Mouse (Mus musculus) hindbrain, embryonic 14.5 days (tissue): ENCODE results near the gene Ehd2. TPM values are rescaled to one million over a fixed set of nuclear protein-coding genes. Genes with fewer than 3 reads are reported as not detected.
"Not testable (repeated sequence)": the region's sequence is repeated elsewhere in the genome, so short reads cannot be mapped to it uniquely, and the experiment has no call there.

Experiments used
- ATAC-seq: fragments of 200-750 bp; cut with Nextera tagmentation; 2 replicates; pipeline ENCODE4 v1.8.0; 2017; ENCODE audit warnings: moderate number of reproducible peaks, mild to moderate bottlenecking, moderate TSS enrichment, moderate library complexity; ENCODE audit not compliant: low FRiP score
- DNase-seq: peaks from one replicate; pipeline ENCODE4 v3.0.0-alpha.2; 2015; ENCODE audit warnings: low spot score
- H3K27ac ChIP-seq: fragments of 300-500 bp; sonication (generic); 2 replicates; pipeline ENCODE4 v1.5.1; 2014; ENCODE audit warnings: mild to moderate bottlenecking, moderate library complexity
- H3K27me3 ChIP-seq: fragments of 300-500 bp; sonication (generic); 2 replicates; pipeline ENCODE4 v1.6.1; 2014; ENCODE audit warnings: mild to moderate bottlenecking, low read length, mixed read lengths; ENCODE audit not compliant: control insufficient read depth, insufficient read depth
- H3K36me3 ChIP-seq: fragments of 300-500 bp; sonication (generic); replicated peaks from 2 replicates; pipeline ENCODE4 v1.6.1; 2014; ENCODE audit not compliant: control insufficient read depth, insufficient read depth
- H3K4me1 ChIP-seq: fragments of 300-500 bp; sonication (generic); replicated peaks from 2 replicates; pipeline ENCODE4 v1.6.1; 2014; ENCODE audit warnings: antibody characterized with exemption, low read length, mixed read lengths; ENCODE audit not compliant: control insufficient read depth, insufficient read depth
- H3K4me2 ChIP-seq: fragments of 300-500 bp; sonication (generic); replicated peaks from 2 replicates; pipeline ENCODE4 v1.6.1; 2014; ENCODE audit warnings: mild to moderate bottlenecking, moderate library complexity
- H3K4me3 ChIP-seq: fragments of 300-500 bp; sonication (generic); replicated peaks from 2 replicates; pipeline ENCODE4 v1.5.1; 2014; ENCODE audit warnings: mild to moderate bottlenecking, low read length
- H3K9ac ChIP-seq: fragments of 300-500 bp; sonication (generic); 2 replicates; pipeline ENCODE4 v1.6.1; 2014
- H3K9me3 ChIP-seq: fragments of 300-500 bp; sonication (generic); 2 replicates; pipeline ENCODE4 v1.6.1; 2016; ENCODE audit warnings: low read length; ENCODE audit not compliant: control insufficient read depth
- WGBS: fragments of 180-500 bp; shearing (Covaris S2); extraction: QIAGEN DNeasy Blood & Tissue Kit; methylation state at CpG from one replicate; pipeline ENCODE4 v1.1.7; 2014; 5-methylcytosine and 5-hydroxymethylcytosine counted together
- polyA plus RNA-seq: library from polyadenylated mRNA; unstranded; fragments of >200 nt; fragmentation: Nextera tagmentation; extraction: Ambion mirVana; gene quantifications from 2 replicates; pipeline ENCODE4 v1.2.1, GENCODE M21; 2014

Ehd2 gene
- polyA plus RNA-seq, 1 experiment from 2014 or later = 5.6 TPM

DNA sequence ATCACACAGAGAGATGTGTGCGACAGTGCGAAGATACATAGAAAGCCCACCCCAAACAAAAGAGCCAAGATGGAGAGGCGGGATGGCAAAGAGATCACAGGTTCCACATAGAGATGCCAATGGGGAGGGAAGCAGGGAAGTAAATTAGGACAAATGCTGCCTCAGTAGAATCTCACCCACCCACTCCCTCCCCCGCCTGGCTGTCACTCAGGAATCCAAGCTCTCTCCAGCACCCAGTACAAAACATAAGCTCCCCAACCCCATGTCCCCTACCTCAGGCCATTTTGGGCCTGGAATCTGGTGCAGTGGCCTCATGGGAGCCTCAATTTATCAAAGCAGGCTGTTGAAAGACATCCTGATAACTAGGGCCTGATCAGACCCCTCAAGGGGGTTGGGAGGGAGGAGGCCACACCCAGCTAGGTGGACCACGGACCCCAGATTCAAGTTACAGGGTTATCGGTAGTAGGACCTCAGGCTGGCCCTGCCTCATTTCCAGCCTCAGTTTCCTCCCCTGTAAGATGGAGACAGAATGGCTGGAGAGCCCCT lies 46.6 kb downstream of the Ehd2 start:
- H3K4me1 ChIP-seq = peaks cover 20% of the 10 kb centered on the region
- no peaks in the 10 kb centered on the region for H3K27me3 ChIP-seq
- no peak overlapping the region for H3K27ac ChIP-seq
- ATAC-seq = no peak
- DNase-seq = no peak
- H3K4me3 ChIP-seq = peak overlapping the region; percentile 77
- H3K9me3 ChIP-seq = no peaks in the 10 kb centered on the region
- H3K9ac ChIP-seq = peak overlapping the region; percentile 87
- WGBS = 86% methylated on average over 6 of the region's 6 CpGs
- H3K4me2 ChIP-seq = peak overlapping the region; percentile 85
- peaks cover 38% of the 10 kb centered on the region for H3K36me3 ChIP-seq

DNA sequence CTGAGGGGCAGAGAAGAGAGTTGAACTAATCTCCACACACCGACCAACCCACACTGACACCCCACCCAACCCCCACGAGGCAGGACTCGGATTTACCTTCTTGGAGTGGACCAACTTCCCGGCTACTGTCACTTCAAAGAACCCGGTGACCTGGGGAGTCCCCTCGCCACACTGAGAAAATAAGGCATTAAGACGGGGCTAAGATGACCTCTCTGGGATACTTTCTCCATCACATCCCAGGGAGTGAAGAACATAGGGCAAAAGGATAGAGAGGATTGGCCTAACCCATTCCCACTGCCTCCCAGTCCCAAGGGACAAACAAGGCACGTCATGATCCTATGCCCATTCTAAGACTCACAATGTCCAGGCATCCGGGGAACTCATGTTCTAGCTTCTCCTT lies 47.4 kb downstream of the Ehd2 start:
- H3K4me1 ChIP-seq = peaks cover 20% of the 10 kb centered on the region
- no peaks in the 10 kb centered on the region for H3K9me3 ChIP-seq
- H3K27ac ChIP-seq = no peak overlapping the region
- H3K36me3 ChIP-seq = peaks cover 38% of the 10 kb centered on the region
- no peak overlapping the region for H3K9ac ChIP-seq
- no peak for ATAC-seq
- H3K27me3 ChIP-seq = no peaks in the 10 kb centered on the region
- DNase-seq = no peak
- WGBS = 93% methylated on average over 9 of the region's 9 CpGs
- peak overlapping the region; percentile 77; the same call in 1 of the 2 replicates for H3K4me3 ChIP-seq
- H3K4me2 ChIP-seq = peak overlapping the region; percentile 85

DNA sequence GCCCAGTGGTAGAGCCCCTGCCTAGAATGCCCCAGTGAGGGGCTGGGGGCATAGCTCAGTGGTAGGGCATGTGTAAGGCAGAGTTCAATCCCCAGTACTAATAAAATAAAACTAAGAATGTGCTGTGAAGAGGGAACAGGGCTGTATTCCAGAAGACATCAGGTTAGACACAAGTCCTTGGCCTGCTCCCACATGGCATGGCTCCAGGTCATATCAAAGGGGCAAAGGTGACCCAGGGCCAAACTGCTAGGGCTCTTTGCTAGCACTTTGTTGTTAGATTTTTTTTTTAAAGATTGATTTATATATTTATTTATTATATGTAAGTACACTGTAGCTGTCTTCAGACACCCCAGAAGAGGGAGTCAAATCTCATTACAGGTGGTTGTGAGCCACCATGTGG lies 49.0 kb downstream of the Ehd2 start:
- Histone ChIP-seq H3K4me3 (no peak overlapping the region), H3K27me3 (no peaks in the 10 kb centered on the region), H3K27ac (no peak overlapping the region), H3K36me3 (peaks cover 38% of the 10 kb centered on the region), H3K4me1 (peaks cover 20% of the 10 kb centered on the region), H3K9me3 (no peaks in the 10 kb centered on the region), H3K9ac (no peak overlapping the region), H3K4me2 (no peak overlapping the region)
- ATAC-seq = no peak
- no peak for DNase-seq

DNA sequence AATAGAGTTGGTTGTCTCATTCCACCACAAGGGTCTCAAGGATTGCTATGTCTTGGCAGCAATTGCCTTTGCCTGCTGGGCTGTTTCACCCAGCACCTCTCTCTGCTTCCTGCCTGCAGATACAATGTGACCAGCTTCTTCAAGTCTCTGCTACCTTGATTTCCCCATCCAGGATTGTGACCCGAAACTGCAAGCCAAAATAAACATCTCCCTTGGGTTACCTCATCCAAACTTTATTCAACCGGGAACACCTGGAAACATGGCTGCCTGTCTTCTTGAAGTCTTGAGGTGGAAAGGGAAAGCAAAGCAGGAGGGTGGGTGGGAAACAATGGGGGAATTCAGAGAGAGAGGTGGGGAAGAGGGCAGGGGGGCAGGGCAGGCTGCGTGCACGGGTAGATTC lies 50.4 kb downstream of the Ehd2 start:
- H3K4me2 ChIP-seq = no peak overlapping the region
- no peak overlapping the region for H3K9ac ChIP-seq
- ATAC-seq (no peak), DNase-seq (no peak)
- peaks cover 14% of the 10 kb centered on the region for H3K4me1 ChIP-seq
- no peak overlapping the region for H3K27ac ChIP-seq
- H3K36me3 ChIP-seq = peaks cover 38% of the 10 kb centered on the region
- WGBS = 88% methylated on average over 4 of the region's 4 CpGs
- no peak overlapping the region for H3K4me3 ChIP-seq
- H3K27me3 ChIP-seq = no peaks in the 10 kb centered on the region
- H3K9me3 ChIP-seq = no peaks in the 10 kb centered on the region

DNA sequence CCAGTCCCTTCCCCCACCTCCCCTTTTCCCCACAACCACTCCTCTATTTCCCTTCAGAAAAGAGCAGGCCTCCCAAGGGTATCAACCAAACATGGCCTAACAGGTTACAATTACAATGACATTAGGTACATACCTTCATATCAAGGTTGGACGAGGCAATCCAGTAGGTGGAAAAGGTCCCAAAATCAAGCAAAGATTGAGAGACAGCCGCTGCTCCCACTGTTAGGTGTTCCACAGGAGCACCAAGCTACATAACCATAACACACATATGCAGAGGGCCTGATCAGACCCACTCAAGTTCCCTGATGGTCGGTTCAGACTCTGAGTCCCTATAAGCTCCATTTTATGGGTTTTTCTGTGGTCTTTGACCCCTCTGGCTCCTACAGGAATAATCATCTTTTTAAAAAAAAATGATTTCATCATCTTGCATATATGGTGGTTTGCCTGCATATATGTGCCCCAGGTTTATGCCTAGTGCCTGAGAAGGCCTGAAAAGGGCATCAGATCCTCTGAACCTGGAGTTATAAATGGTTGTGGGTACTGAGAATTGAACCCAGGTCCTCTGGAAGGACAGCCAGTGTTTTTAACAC lies 51.1 kb downstream of the Ehd2 start:
- Histone ChIP-seq H3K4me3 (no peak overlapping the region), H3K4me1 (peaks cover 12% of the 10 kb centered on the region), H3K9ac (no peak overlapping the region), H3K27me3 (no peaks in the 10 kb centered on the region), H3K27ac (no peak overlapping the region), H3K4me2 (no peak overlapping the region), H3K9me3 (no peaks in the 10 kb centered on the region), H3K36me3 (peaks cover 38% of the 10 kb centered on the region)
- no peak for DNase-seq
- WGBS = 81% methylated on average over 3 of the region's 3 CpGs
- no peak for ATAC-seq

DNA sequence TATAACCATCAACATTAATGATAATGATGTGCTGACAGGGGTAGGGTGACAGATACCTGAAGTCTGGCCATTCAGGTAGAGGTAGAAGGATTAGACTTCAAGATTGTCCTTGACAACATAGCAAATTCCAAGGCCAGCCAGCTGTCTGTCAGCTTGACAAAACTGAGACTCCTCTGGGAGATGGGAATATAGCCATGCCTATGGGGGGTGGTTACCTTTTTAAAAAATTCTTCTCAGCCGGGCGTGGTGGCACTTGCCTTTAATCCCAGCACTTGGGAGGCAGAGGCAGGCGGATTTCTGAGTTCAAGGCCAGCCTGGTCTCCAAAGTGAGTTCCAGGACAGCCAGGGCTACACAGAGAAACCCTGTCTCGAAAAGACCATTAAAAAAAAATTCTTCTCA lies 51.7 kb downstream of the Ehd2 start:
- not testable (repeated sequence) for DNase-seq, H3K27me3 ChIP-seq, H3K4me1 ChIP-seq, H3K4me2 ChIP-seq, H3K9me3 ChIP-seq, H3K27ac ChIP-seq, H3K9ac ChIP-seq, H3K4me3 ChIP-seq, ATAC-seq
- WGBS = 83% methylated on average over 4 of the region's 4 CpGs
- H3K36me3 ChIP-seq = peaks cover 38% of the 10 kb centered on the region

DNA sequence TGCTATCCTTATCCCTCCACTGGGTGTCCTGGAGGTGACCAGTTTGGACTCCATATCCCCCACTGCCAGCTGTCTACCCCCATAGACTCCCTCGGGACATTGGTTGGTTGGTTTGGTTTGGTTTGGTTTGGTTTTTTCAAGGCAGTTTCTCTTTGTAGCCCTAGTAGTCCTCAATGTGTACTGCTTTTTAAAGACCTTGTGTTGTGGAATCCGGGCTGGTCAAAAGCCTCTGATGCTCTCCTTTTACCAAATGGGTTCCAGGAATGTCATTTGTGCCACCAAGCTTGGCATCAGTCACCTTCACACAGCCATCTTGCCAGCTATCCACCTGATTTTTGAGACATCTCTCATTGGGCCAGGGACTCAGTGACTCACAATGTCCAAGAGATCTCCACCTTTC lies 52.6 kb downstream of the Ehd2 start:
- no peaks in the 10 kb centered on the region for H3K4me1 ChIP-seq
- H3K27ac ChIP-seq = no peak overlapping the region
- ATAC-seq = no peak
- peaks cover 33% of the 10 kb centered on the region for H3K36me3 ChIP-seq
- no peaks in the 10 kb centered on the region for H3K9me3 ChIP-seq
- no peaks in the 10 kb centered on the region for H3K27me3 ChIP-seq
- no peak overlapping the region for H3K9ac ChIP-seq
- H3K4me3 ChIP-seq = no peak overlapping the region
- DNase-seq = no peak
- 94% methylated on average over 2 of the region's 2 CpGs for WGBS
- H3K4me2 ChIP-seq = no peak overlapping the region

DNA sequence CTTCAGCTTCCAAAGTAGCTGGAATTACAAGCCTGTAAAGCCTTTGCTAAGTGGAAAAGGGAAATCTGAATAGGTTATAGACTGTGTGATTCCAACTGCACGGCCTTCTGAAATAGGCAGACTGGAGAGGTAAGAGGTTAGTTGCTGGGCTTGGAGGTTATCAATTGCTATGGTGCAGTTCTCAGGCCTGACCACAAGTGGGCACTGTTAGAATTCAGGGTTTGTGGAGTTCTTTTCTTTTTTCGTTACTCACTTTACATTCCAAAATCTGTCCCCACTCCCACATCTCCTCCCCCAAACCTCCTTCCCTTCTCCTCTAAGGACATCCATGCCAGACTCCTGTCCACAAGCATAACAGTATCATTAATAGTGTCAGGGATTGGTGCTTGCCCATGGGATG lies 53.1 kb downstream of the Ehd2 start:
- ATAC-seq (no peak), DNase-seq (peak; percentile 34)
- Histone ChIP-seq H3K4me1 (no peaks in the 10 kb centered on the region), H3K27me3 (no peaks in the 10 kb centered on the region), H3K27ac (no peak overlapping the region), H3K4me3 (no peak overlapping the region), H3K4me2 (no peak overlapping the region), H3K9me3 (no peaks in the 10 kb centered on the region), H3K9ac (no peak overlapping the region), H3K36me3 (peaks cover 28% of the 10 kb centered on the region)
- 29% methylated on average over 2 of the region's 2 CpGs for WGBS

DNA sequence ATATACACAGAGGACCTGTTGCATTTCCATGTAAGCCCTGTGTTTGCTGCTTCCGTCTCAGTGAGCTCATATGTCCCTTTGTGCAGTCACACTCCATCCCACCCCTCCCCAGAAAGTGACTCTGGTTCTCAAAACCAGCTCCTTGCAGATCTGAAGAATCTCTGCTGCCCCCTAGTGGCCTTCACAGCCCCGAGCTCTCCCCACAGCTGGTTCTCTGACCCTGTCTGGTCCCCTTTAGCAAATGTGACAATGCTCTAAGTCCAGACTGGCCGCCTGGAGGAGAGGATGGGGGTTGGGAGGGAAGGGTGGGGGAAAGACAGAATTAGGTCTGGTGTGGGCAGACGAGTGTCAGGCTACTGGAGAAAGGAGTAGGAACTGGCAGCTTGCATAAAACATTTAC lies 55.2 kb downstream of the Ehd2 start:
- Histone ChIP-seq H3K36me3 (peaks cover 9% of the 10 kb centered on the region), H3K4me2 (no peak overlapping the region), H3K4me3 (no peak overlapping the region), H3K9me3 (no peaks in the 10 kb centered on the region), H3K4me1 (no peaks in the 10 kb centered on the region), H3K27me3 (no peaks in the 10 kb centered on the region), H3K9ac (no peak overlapping the region), H3K27ac (no peak overlapping the region)
- DNase-seq (peak; percentile 87), ATAC-seq (peak; percentile 56)
- WGBS = 2% methylated on average over 4 of the region's 4 CpGs

DNA sequence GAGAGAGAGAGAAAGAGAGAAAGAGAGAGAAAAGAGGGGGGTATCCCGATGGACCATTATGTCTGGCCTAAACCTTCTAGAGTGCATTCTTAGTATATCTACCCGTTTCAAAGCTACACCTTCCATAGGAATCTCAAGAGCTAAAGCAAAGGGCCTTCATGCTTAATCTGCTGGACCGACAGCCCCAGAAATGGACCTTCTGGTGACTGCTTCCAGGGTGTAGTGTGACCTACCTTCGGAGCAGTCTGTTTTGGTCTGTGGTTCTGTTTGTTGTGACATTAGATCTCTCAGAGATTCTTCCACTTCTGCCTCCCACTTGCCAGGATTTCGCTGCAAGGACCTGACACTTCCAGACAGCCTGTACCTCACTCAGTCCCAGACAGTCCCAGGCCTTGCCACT lies 56.8 kb downstream of the Ehd2 start:
- Histone ChIP-seq H3K27ac (no peak overlapping the region), H3K4me2 (no peak overlapping the region), H3K36me3 (no peaks in the 10 kb centered on the region), H3K27me3 (no peaks in the 10 kb centered on the region), H3K9me3 (no peaks in the 10 kb centered on the region), H3K4me1 (no peaks in the 10 kb centered on the region), H3K4me3 (no peak overlapping the region), H3K9ac (no peak overlapping the region)
- no peak for ATAC-seq
- 89% methylated on average over 5 of the region's 5 CpGs for WGBS
- no peak for DNase-seq
